Mouse (Mus musculus) MEL (cell line): ENCODE data around the gene Sdsl. TPM values are rescaled to one million over a fixed set of nuclear protein-coding genes. Genes with fewer than 3 reads are reported as not detected.

Source experiments
- DNase-seq: peaks from one replicate; pipeline ENCODE4 v3.0.0; 2011; ENCODE audit warnings: low read depth, low spot score
- H3K27ac ChIP-seq: 2 replicates; pipeline ENCODE4 v1.5.1; 2012; ENCODE audit warnings: low read depth, mild to moderate bottlenecking, control low read depth, low read length, moderate library complexity; ENCODE audit not compliant: control insufficient read depth
- H3K27me3 ChIP-seq, 2 experiments: fragments of 150-350 bp in 1 of 2; sonication (generic) in 1 of 2; 2 replicates each; pipeline ENCODE4 v1.6.1; 2012; ENCODE audit warnings: low read length in 2 of 2, mild to moderate bottlenecking in 2 of 2, improper control_type of control experiment in 1 of 2, moderate library complexity in 1 of 2; ENCODE audit not compliant: insufficient read depth in 2 of 2, control insufficient read depth in 1 of 2
- H3K36me3 ChIP-seq, 2 experiments: 2 replicates each; pipeline ENCODE4 v1.6.1; 2012 to 2014; ENCODE audit warnings: low read length in 2 of 2, improper control_type of control experiment in 1 of 2, inconsistent platforms in 1 of 2, mild to moderate bottlenecking in 1 of 2; ENCODE audit not compliant: insufficient read depth in 2 of 2, control insufficient read depth in 1 of 2
- H3K4me1 ChIP-seq, 2 experiments: fragments of 150-350 bp in 1 of 2; sonication (generic) in 1 of 2; 2 replicates each; pipeline ENCODE4 v1.6.1; 2012; ENCODE audit warnings: low read length in 2 of 2, improper control_type of control experiment in 1 of 2, mild to moderate bottlenecking in 1 of 2; ENCODE audit not compliant: insufficient read depth in 2 of 2, control insufficient read depth in 1 of 2
- H3K4me3 ChIP-seq, 2 experiments: fragments of 150-350 bp in 1 of 2; sonication (generic) in 1 of 2; 2 replicates each; pipeline ENCODE4 v1.5.1; 2012; ENCODE audit warnings: low read depth in 2 of 2, low read length in 2 of 2, mild to moderate bottlenecking in 2 of 2, moderate library complexity in 2 of 2, control low read depth in 1 of 2, improper control_type of control experiment in 1 of 2; ENCODE audit not compliant: control insufficient read depth in 1 of 2, insufficient read depth in 1 of 2
- H3K79me2 ChIP-seq: 2 replicates; pipeline ENCODE4 v1.6.1; 2012; ENCODE audit warnings: mild to moderate bottlenecking, low read length, moderate library complexity; ENCODE audit not compliant: control insufficient read depth, poor library complexity, insufficient read depth
- H3K9ac ChIP-seq: 2 replicates; pipeline ENCODE4 v1.6.1; 2012; ENCODE audit warnings: low read depth, mild to moderate bottlenecking, control low read depth, low read length, moderate library complexity; ENCODE audit not compliant: control insufficient read depth, poor library complexity, severe bottlenecking
- H3K9me3 ChIP-seq: fragments of 150-350 bp; sonication (generic); replicated peaks from 2 replicates; pipeline ENCODE4 v1.6.1; 2012; ENCODE audit warnings: mild to moderate bottlenecking, low read length, improper control_type of control experiment, moderate library complexity; ENCODE audit not compliant: insufficient read depth
- BHLHE40 ChIP-seq: IDR thresholded peaks from 2 replicates; pipeline ENCODE4 v1.6.1; 2012; ENCODE audit warnings: low read depth, mild to moderate bottlenecking, inconsistent platforms, low read length, improper control_type of control experiment, borderline replicate concordance
- CHD1 ChIP-seq: IDR thresholded peaks from 2 replicates; pipeline ENCODE4 v1.6.1; 2012; ENCODE audit warnings: low read depth, mild to moderate bottlenecking, inconsistent platforms, low read length, improper control_type of control experiment
- CHD2 ChIP-seq: IDR thresholded peaks from 2 replicates; pipeline ENCODE4 v1.6.1; 2011; ENCODE audit warnings: low read length, improper control_type of control experiment
- E2F4 ChIP-seq: IDR thresholded peaks from 2 replicates; pipeline ENCODE4 v1.6.1; 2011; ENCODE audit warnings: low read depth, low read length, improper control_type of control experiment, borderline replicate concordance
- ELF1 ChIP-seq: IDR thresholded peaks from 2 replicates; pipeline ENCODE4 v1.6.1; 2014; ENCODE audit warnings: low read depth, mild to moderate bottlenecking, inconsistent platforms, low read length, improper control_type of control experiment, moderate library complexity
- ETS1 ChIP-seq: IDR thresholded peaks from 2 replicates; pipeline ENCODE4 v1.6.1; 2012; ENCODE audit warnings: low read depth, mild to moderate bottlenecking, inconsistent platforms, low read length, improper control_type of control experiment, moderate library complexity
- GATA1 ChIP-seq: IDR thresholded peaks from 2 replicates; pipeline ENCODE4 v1.6.1; 2011; ENCODE audit warnings: low read depth, low read length, improper control_type of control experiment
- MAFK ChIP-seq: IDR thresholded peaks from 2 replicates; pipeline ENCODE4 v1.6.1; 2011; ENCODE audit warnings: low read depth, mild to moderate bottlenecking, low read length, improper control_type of control experiment, borderline replicate concordance
- MEF2A ChIP-seq: IDR thresholded peaks from 2 replicates; pipeline ENCODE4 v1.6.1; 2014; ENCODE audit warnings: low read depth, mild to moderate bottlenecking, inconsistent platforms, low read length, improper control_type of control experiment; ENCODE audit not compliant: poor library complexity, insufficient replicate concordance, severe bottlenecking; ENCODE audit errors: extremely low read depth
- MXI1 ChIP-seq: IDR thresholded peaks from 2 replicates; pipeline ENCODE4 v1.6.1; 2011; ENCODE audit warnings: mild to moderate bottlenecking, low read depth, low read length, improper control_type of control experiment
- MYC ChIP-seq: IDR thresholded peaks from 2 replicates; pipeline ENCODE4 v1.6.1; 2011; ENCODE audit warnings: low read depth, mild to moderate bottlenecking, low read length, improper control_type of control experiment, moderate library complexity
- POLR2AphosphoS2 ChIP-seq: IDR thresholded peaks from 2 replicates; pipeline ENCODE4 v1.6.1; 2011; ENCODE audit warnings: low read length, improper control_type of control experiment
- RCOR1 ChIP-seq: IDR thresholded peaks from 2 replicates; pipeline ENCODE4 v1.6.1; 2012; ENCODE audit warnings: low read depth, mild to moderate bottlenecking, inconsistent platforms, low read length, improper control_type of control experiment
- TAL1 ChIP-seq: IDR thresholded peaks from 2 replicates; pipeline ENCODE4 v1.6.1; 2012; ENCODE audit warnings: mild to moderate bottlenecking, inconsistent platforms, low read length, moderate library complexity, mixed read lengths
- USF2 ChIP-seq, 2 experiments: IDR thresholded peaks; 2 replicates each; pipeline ENCODE4 v1.6.1; 2011 to 2012; ENCODE audit warnings: improper control_type of control experiment in 2 of 2, low read length in 2 of 2, borderline replicate concordance in 1 of 2, inconsistent platforms in 1 of 2, low read depth in 1 of 2, mild to moderate bottlenecking in 1 of 2; ENCODE audit not compliant: insufficient read depth in 1 of 2
- ZC3H11A ChIP-seq: IDR thresholded peaks from 2 replicates; pipeline ENCODE4 v1.6.1; 2012; ENCODE audit warnings: low read depth, mild to moderate bottlenecking, inconsistent platforms, low read length, improper control_type of control experiment
- ZKSCAN1 ChIP-seq: IDR thresholded peaks from 2 replicates; pipeline ENCODE4 v1.6.1; 2012; ENCODE audit warnings: low read depth, mild to moderate bottlenecking, inconsistent platforms, low read length, improper control_type of control experiment, moderate library complexity
- polyA plus RNA-seq, 2 experiments: library from polyadenylated mRNA; stranded (reverse) in 1 of 2; unstranded in 1 of 2; fragments of >175 nt in 1 of 2; fragments of >200 nt in 1 of 2; gene quantifications; 2 replicates each; pipeline versions ENCODE4 v1.2.1 to v1.2.4; 2012; ENCODE audit warnings: low replicate concordance in 2 of 2, low read depth in 1 of 2; ENCODE audit not compliant: insufficient read length in 2 of 2, insufficient read depth in 1 of 2, missing spikeins in 1 of 2
- total RNA-seq: library from RNA; depleted of rRNA; stranded (reverse); fragments of 300-350 nt; gene quantifications from 2 replicates; pipeline ENCODE4 v1.2.3, GENCODE M21; 2012

Gene Sdsl
- total and polyA plus RNA-seq, 3 experiments: 12.1 to 21.0 TPM; not detected in 1

- no peak for DNase-seq
- no peak for TF ChIP-seq USF2 (IDR thresholded peaks at IDR 0.05; ENCODE audit: borderline replicate concordance in 1 of 2, insufficient read depth in 1 of 2, low read depth in 1 of 2, low read length in 2 of 2)
- peak; percentile 92 for TF ChIP-seq MAFK
- Histone ChIP-seq H3K4me1 (peaks cover 0 to 6% of the 10 kb centered on the region in 2 experiments; a peak in 1 of 4 replicates), H3K79me2 (no peaks in the 10 kb centered on the region), H3K9ac (no peak overlapping the region), H3K27me3 (no peaks in the 10 kb centered on the region), H3K27ac (no peak overlapping the region), H3K9me3 (no peaks in the 10 kb centered on the region), H3K36me3 (no peaks in the 10 kb centered on the region), H3K4me3 (no peak overlapping the region)
Observed at GRCm38 (mm10) chr5:120477993-120478392, 5.4 kb upstream of the Sdsl start.

GRCm38 (mm10) chr5:120476296-120476695 is 3.7 kb upstream of the Sdsl start, which contains the start of gene Sds:
Gene Sds (plus strand): TSS chr5:120476526.
- peaks cover 0 to 7% of the 10 kb centered on the region in 2 experiments; a peak in 1 of 4 replicates for H3K4me1 ChIP-seq
- no peaks in the 10 kb centered on the region for H3K9me3 ChIP-seq
- H3K36me3 ChIP-seq: no peaks in the 10 kb centered on the region
- H3K79me2 ChIP-seq: no peaks in the 10 kb centered on the region
- no peak within 1 kb of the TSS for H3K27ac ChIP-seq
- no peak for DNase-seq
- no peaks in the 10 kb centered on the region for H3K27me3 ChIP-seq
- TF ChIP-seq ETS1 (no peak), TAL1 (no peak), E2F4 (no peak), USF2 (IDR thresholded peaks at IDR 0.05; ENCODE audit: borderline replicate concordance in 1 of 2, insufficient read depth in 1 of 2, low read depth in 1 of 2, low read length in 2 of 2) (no peak), MYC (no peak), POLR2AphosphoS2 (no peak), BHLHE40 (no peak), RCOR1 (no peak), GATA1 (no peak), ELF1 (no peak), MEF2A (no peak), CHD2 (no peak), CHD1 (no peak), MXI1 (no peak), ZKSCAN1 (no peak), ZC3H11A (no peak)
- no peak within 1 kb of the TSS for H3K4me3 ChIP-seq
- no peak within 1 kb of the TSS for H3K9ac ChIP-seq
